Comparison of ENCODE assay signal across 8 mouse cellular contexts in the genomic region with DNA sequence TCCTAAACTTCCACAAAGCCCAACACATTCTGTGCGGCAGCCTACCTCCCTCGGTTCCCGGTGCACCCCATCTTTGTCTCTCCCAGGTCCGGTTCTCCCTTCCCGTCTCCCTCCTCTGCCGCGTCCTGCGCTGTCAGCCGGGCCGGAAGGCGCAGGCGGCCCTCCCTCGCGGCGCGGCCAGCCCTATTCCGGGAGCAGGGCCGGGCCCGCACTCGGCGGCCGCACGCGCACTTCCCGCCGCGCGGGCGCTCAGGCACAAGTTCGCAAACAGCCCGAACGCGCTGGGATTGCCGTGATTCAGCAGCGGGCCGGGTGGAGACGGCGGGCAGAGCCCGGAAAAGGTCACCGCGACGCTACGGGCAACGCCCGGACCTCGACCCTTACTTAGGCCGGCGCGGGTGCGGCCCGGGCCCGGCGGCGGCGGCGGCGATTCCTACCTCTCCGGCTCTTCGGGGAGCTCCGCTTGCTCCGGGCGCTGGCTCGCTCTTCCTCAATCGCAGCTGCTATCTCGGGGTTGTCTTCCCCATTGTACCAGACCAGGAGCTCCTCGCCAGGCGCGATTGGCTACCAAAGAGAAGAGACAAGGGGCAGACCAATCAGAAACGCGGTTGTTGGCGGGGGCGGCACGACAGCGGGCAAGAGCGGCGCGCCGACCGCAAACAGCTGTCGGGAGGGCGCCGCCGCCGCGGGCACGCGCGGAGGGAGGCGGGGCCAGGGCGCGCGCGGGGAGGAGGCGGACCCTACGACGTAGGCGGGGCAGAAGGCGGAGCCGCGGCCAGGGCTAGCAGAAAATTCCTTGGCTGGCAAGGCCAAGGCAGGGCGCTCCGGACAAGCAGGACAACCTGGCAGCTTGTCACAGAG. TPM values are rescaled to one million over a fixed set of nuclear protein-coding genes. Genes with fewer than 3 reads are reported as not detected.
DNase-seq lines count a peak whose midpoint lies in the region; ATAC-seq and TF ChIP-seq lines count a peak whose summit lies in the region.

No protein-coding gene starts in this region.

- H3K27ac ChIP-seq in ES-E14 (ENCODE audit: insufficient read depth, low read depth, low read length, poor library complexity, severe bottlenecking) = peak overlapping the region; percentile 88
- peak overlapping the region; percentile 98 for H3K27ac ChIP-seq in forebrain, embryonic 15.5 days (replicated peaks)

- peaks cover 2 to 3% of the 10 kb centered on the region in 2 experiments; a peak in 1 of 4 replicates for H3K4me1 ChIP-seq in ES-E14 (ENCODE audit: control insufficient read depth in 2 of 2, insufficient read depth in 2 of 2, low read length in 2 of 2, poor library complexity in 1 of 2)
- peaks cover 30% of the 10 kb centered on the region for H3K4me1 ChIP-seq in forebrain, embryonic 15.5 days
- H3K4me1 ChIP-seq in lung, adult 2 months (ENCODE audit: control insufficient read depth, insufficient read depth, low read length) = peaks cover 20% of the 10 kb centered on the region

- H3K27me3 ChIP-seq in forebrain, embryonic 15.5 days = no peaks in the 10 kb centered on the region

- WGBS in forebrain, embryonic 15.5 days = under 1% methylated on average over 102 of the region's 102 CpGs
- under 1% methylated on average over 102 of the region's 102 CpGs for WGBS in lung, adult 2 months

- ATAC-seq in forebrain, embryonic 15.5 days (replicated peaks) = peak; percentile 100
- peak; percentile 98 for ATAC-seq in neutrophil, adult 5-6 weeks (ENCODE audit: extremely low read depth, insufficient number of reproducible peaks, low FRiP score, poor library complexity, severe bottlenecking)

- peak; percentile 96 for DNase-seq in ES-E14 (ENCODE audit: low read depth, low spot score)
- DNase-seq in cerebellum, adult 11-12 months = peak; percentile 99
- peak; percentile 99 for DNase-seq in heart, postnatal 25 days (ENCODE audit: low spot score)
- peak; percentile 98 to 99 for DNase-seq in layer of hippocampus, adult 18-20 months (ENCODE audit: low spot score in 2 of 2)
- peak; percentile 99 for DNase-seq in lung, adult 2 months
- peak; percentile 98 to 99 for DNase-seq in thymus, adult 18-20 months

- H3K4me2 ChIP-seq in forebrain, embryonic 15.5 days (replicated peaks) = peak overlapping the region; percentile 49

- H3K4me3 ChIP-seq in ES-E14 (ENCODE audit: insufficient read depth in 1 of 2, low read depth in 1 of 2, low read length in 2 of 2, poor library complexity in 1 of 2, severe bottlenecking in 1 of 2) = peak overlapping the region; percentile 94 to 98
- H3K4me3 ChIP-seq in forebrain, embryonic 15.5 days = peak overlapping the region; percentile 75
- peak overlapping the region; percentile 92 for H3K4me3 ChIP-seq in lung, adult 2 months (replicated peaks; ENCODE audit: extremely low read depth, low read depth, low read length)

- H3K9ac ChIP-seq in ES-E14 (ENCODE audit: insufficient read depth, low read depth, low read length, poor library complexity, severe bottlenecking) = peak overlapping the region; percentile 97
- H3K9ac ChIP-seq in forebrain, embryonic 15.5 days (replicated peaks) = peak overlapping the region; percentile 93

- TF ChIP-seq POLR2A in lung, adult 2 months (IDR thresholded peaks at IDR 0.05; ENCODE audit: borderline replicate concordance, extremely low read depth, low read depth, low read length) = peak; percentile 85; the same call in 1 of the 2 replicates

- H3K9me3 ChIP-seq in ES-E14 (ENCODE audit: control insufficient read depth, insufficient read depth, low read depth, low read length) = no peaks in the 10 kb centered on the region
- H3K9me3 ChIP-seq in forebrain, embryonic 15.5 days = no peaks in the 10 kb centered on the region

- H3K36me3 ChIP-seq in ES-E14 (ENCODE audit: control insufficient read depth, insufficient read depth, low read length, poor library complexity, severe bottlenecking) = no peaks in the 10 kb centered on the region
- peaks cover 6% of the 10 kb centered on the region; the same call in 1 of the 2 replicates for H3K36me3 ChIP-seq in forebrain, embryonic 15.5 days

- TF ChIP-seq CTCF in lung, adult 2 months (IDR thresholded peaks at IDR 0.05; ENCODE audit: insufficient read depth, low read length) = no peak

- intact Hi-C loops in heart, postnatal 25 days (cut with DNase I) = loop anchor here (2.0 kb wide), 1 partner anchor 49 kb away; no protein-coding TSS in a partner anchor

- in situ Hi-C loops in ES-E14 (cut with MboI; ENCODE audit: low sequenced_read_pairs in 2 of 2, unreplicated experiment in 2 of 2) = no loop called here

TF ChIP-seq in ES-E14, 5 proteins besides CTCF, POLR2A, EP300 and RAD21:
- TF ChIP-seq CHD2 (IDR thresholded peaks at IDR 0.05; ENCODE audit: low read depth, low read length) = peak; percentile 69; the same call in 1 of the 2 replicates
- no peak for TF ChIP-seq ZC3H11A (IDR thresholded peaks at IDR 0.05; ENCODE audit: borderline replicate concordance, low read depth, low read length)

RNA-seq across cellular contexts. Expression of a gene that starts 50.9 kb away (rescaled TPM):
- 8.5 and 11.0 TPM in 2 replicates for total RNA-seq in ES-E14 (2012; rRNA removed)
- 16.9 and 18.4 TPM in 2 replicates for polyA plus RNA-seq in forebrain, embryonic 15.5 days (2015; fragmentation: Nextera tagmentation; extraction: Ambion mirVana)
- 10 to 100 TPM; 19.7 to 20.9 TPM for total RNA-seq in heart, postnatal 25 days (2021)
- 10 to 100 TPM; 48.5 to 49.5 TPM for total RNA-seq in layer of hippocampus, adult 18-20 months (2021)
- polyA plus RNA-seq in lung, adult 2 months (2012; rRNA removed) = 11.6 and 16.8 TPM in 2 replicates
- total RNA-seq in neutrophil, adult 5-6 weeks (2017) = 66.9 and 68.1 TPM in 2 replicates

Comparison
In these comparisons a context has a peak if more than half of its experiments do, and no peak if none do; other contexts are left out.
1. Peak in every context shown above with its lines: DNase-seq, ATAC-seq, H3K4me3 ChIP-seq and H3K27ac ChIP-seq.